Mouse (Mus musculus) cerebellum, postnatal 36 days (tissue): ENCODE data around the gene Cdk6.

Experiments used
- DNase-seq, 2 experiments: peaks; one replicate each; pipeline ENCODE4 v3.0.0; 2021 to 2022; ENCODE audit warnings: mixed read lengths in 2 of 2

Gene Cdk6

DNA sequence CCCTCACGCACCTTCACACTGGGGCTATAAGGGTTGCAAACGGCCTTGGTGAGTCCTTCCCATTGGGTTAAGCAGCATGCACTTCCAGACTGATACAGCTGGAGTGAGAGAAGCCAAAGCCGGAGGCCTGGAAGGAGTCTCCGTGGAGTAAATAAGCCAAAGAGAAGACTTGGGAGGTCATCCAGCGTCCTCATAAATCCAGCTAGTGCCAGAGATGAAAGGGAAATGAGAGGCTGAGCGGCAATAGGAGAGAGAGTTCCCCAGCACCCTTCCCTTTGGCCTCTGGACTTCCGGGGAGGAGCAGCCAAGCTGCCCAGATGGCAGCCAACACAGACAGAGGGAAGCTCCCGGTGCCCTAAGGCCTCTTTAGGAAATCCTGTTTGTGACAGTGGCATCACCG is 149.8 kb downstream of the Cdk6 start:
- no peak for DNase-seq

DNA sequence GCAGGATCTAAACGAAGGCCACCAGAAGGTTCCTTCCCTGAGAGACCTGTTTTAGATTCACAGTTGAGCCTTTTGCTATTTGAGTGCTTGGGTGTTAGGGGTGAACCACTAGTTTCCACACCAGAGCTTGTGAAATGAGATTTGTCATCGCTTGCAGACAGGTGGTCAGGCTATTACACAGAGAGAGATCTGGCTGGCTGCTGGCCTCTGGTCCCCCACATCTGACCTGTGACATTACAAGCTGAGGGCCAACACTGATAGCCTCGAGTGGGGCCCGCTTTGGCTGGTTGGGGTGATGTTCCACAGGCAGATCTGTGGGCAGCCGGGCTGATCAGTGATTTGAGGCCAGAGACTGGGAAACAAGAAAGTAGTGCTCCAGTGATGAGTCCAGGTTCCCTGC is 150.6 kb downstream of the Cdk6 start:
- DNase-seq, result no peak

DNA sequence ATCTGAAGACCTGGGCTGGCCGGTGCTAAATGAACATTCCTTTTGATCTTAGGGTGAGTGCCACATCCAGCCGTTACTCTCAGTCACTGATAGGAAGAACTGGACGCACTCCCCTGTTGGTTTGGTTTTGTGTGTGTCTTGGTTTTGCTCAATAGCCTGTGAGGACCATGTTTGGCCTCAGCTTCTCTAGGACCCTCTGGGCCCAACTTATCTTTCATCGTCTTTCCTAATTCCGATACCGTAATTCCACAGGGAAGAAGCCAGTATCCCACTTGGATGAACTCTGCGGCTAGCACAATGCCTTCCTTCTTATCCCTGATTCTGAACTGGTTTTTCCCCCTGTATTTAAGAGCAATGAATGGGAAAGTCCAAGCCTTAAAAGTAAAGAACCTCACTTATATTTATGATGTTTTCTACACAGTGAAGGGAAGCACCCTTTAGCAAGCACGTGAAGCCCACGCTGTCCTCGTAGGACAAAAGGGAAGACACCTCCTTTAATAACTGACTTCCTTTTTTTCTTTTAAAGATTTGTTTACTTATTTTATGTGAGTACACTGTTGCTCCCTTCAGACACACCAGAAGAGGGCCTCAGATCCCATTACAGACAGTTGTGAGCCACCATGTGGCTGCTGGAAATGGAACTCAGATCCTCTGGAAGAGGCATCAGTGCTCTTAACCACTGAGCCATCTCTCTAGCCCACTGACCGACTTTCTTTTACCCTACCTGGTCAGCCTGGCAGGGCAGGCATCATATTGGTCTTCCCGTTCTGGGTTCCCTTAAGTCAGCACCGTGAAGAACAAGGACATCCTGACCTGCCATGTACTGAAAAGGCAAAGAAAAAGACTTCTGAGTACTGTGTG is 151.7 kb downstream of the Cdk6 start:
- no peak for DNase-seq

DNA sequence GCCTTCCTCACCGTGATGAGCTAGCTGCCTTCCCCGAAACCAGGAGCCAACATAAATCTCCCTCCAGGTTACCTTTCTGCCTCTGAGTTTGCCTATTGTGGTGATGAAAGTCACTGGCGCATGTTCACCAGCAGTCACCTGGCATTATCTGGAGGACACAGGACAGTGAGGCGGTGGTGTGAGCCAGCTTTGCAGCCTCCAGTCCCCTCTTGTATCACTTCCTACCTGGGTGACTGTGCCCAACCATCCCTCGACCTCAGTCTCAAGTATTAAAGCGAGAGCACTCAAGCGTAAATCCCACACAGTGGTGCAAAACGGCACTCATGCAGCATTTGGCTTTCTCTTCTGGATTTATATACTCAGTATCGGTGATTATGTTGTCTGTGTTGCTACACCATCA is 152.7 kb downstream of the Cdk6 start:
- no peak for DNase-seq

DNA sequence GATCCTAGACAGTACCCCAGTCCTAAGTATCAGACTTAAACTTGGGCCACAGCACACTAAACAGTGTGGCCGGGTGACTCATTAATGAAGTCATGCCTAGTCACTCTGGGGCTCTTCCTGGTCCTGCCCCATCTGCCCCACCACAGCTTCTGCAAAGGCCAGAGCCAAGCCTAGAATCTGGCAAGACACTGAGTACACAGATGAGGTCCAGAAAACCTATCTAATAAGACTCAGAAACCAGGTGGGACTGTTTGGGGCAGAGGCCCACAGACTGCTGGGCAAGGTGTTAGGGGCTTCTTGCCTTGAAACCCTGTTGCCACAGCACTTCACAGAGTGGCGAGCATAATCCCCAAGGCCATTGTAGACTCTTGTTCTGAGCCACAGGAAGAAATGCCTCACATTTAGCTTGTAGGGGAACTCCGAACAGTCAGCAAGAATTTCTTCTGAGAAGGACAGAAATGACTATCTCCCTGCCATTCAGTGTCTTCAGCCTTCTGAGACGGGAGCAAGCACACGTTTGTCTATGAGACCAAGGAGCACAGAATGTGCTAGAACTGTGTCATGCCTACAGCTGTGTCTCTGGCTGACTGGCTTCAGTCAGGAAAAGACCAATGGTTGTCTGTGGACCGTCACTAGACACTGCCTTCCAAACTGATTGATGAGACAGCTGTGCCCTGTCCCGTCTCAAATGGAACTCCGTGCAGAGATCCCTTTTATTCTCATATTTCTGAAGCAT is 153.3 kb downstream of the Cdk6 start:
- no peak for DNase-seq

DNA sequence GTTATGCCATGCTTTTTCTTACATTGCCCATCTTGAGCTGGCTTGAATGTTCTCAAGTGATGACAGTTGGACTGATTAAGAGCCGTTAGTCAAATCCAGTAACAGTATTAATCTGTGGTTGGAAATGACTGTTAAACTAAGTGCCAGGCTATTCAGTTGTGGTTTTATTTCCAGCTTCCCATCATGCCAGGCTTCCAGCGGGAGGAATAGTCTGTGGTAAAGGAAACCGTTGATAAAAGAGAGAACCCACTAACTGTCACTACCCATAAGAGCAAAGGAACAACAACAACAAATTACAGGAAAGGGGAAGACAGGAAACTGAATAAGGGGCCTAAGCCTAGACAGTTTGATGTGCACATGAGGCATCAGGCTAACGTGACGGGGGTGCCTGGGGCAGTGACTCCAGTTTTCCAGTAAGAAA is 156.2 kb downstream of the Cdk6 start:
- DNase-seq, result no peak

DNA sequence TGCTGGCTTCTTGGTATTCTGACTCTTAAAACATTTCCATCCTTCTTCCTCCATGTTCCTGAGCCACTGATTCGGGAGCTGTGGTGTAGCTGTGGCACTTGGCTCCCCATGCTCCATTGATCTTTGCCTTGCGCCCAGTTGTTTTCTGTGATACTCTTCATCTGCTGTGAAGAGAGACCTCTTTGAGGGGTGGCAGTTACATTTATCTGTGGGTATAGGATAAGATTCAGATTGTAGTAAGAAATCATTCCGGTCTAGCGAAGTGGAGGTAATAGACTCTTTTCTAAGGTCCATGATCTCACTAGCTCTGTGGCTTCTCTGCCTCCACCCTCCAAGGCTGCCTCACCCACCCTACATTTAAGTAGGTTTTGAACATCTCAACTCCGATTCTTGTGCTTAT is 159.0 kb downstream of the Cdk6 start:
- no peak for DNase-seq

DNA sequence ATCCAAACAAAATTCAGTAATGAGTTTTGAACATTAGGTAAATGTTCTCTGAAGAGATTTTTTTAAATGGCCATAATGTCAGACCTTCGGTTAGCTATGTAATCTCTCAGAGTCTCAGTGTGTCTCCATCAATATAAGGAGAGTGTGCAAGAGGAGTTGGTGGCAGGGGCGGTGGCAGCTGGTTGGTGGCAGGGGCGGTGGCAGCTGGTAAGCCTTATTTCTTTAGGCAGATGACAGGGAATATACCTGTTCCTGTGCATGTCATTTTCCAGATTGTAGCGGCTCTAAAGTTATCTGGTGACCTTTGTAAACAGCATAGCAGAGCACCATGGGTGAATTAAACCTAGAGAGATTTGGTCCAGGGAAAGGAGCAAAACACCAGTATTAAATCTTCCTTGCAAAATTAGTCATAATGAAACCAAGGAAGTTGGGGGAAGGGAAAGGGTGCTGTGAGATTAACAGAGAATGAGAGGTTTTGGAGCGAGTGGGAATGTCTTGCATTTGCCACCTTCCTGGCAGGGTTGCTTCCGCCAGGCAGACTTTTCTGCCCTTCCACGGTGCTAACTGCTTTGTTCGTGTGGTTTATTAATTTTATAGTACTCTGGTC is 159.8 kb downstream of the Cdk6 start:
- DNase-seq, result no peak

DNA sequence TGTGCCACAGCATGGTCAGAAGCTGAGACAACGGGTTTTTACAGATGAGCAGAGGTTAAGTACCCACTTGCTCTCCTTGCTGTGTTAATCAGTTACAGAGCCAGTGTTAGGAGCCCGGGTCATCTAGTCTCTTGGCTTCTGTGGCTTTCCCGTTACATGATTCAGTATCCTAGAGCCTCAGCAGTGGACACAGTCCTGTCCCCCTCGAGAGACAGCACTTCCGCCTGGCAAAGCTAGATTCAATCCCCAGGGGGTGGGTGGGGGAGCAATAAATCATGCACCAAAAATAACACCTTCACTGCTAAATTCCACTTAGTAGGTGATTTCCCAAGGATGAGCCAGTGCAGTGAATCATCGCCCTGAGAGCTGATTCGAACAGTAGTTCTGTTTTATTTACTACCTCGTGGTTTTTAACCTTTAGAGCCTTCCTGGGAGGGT is 160.3 kb downstream of the Cdk6 start:
- no peak for DNase-seq

DNA sequence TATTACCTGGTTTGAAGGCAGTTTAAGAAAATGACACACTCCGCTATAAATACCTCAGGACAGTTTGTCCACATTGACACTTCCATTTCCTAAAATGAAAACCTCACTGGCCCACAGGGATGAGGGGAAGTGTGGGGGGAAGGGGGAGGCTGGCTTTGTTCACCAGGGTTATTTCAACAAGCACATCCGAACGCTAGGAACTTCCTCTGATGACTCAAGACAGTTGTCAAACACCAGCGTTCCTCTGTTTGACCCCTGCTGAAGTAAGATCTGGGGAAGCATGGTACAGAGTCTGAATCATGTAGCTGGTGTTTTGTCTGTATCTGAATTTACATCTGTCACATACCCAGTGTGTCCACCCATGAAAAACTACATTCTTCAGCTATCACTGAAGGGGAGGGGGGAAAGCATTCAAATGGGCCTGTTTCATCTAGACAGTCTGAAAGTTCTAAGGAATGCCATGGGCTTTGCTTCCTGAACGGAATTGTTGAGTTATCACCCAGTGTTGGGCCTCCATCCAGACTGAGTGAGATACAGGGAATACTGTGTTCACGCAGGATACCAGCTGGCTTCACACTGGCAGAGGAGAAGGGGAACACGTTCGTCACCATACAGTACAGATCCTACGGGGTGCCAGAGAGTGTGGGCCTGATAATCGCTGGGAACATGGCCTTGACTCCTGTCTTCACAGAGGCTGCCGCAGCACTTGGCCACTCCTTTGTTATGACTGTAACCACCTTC is 161.5 kb downstream of the Cdk6 start:
- DNase-seq, result no peak

DNA sequence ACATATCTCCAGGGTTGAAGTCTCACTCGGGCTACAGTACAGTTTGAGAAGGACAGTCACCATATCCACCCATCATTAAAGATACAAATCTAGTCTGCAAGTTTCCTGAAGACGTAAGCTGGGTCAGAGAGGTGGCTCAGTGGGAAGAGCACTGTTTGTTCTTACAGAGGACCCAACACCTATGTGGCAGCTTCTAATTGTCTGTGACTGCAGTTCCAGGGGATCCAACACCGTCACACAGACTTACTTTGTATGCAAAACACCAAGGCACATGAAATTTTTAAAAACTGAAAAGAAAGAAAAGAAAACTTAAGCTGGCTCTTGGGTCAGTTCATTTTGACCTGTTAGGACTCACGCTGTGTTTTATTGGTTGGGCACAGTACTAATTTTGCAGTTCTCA is 162.1 kb downstream of the Cdk6 start:
- DNase-seq, result no peak

DNA sequence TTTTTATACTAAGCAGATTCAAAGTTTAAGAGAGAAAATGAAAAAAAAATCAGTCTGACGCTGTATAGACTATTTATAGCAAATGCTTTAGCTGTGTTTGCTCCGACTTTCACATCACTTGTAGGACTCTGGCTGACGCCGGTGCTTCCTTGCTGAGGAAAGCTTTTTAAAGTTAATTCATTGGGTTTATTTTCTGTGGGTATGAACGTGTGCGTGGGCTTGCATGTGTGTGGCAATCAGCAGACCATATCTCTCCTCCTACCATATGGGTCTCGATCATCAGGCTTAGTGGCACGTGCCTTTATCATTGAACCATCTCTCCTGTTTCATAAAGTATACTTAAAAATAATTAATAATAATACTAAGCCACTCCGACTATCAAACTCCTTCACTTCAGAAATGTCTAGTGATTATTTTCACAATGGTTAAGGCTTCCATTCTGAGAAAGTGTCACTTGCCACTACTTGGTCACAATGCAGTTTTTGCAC is 162.6 kb downstream of the Cdk6 start:
- no peak for DNase-seq

DNA sequence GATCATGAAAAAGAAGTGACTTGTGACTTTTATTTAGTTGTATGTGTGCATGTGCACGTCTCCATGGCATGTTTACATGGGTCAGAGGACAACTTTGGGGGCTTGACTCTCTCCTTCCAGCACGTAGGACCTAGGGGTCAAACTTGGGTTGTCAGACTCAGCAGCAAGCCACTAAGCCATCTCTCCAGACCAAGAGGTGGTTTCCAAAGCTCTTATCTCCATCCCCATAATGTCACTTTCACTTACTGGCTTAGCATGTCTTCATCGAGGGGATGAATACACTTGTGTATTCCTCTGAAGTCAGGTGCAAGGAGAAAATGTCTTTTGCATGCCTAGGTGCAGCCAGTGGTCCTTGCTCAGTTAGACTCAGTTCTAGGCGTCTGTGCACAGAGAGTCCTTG is 163.2 kb downstream of the Cdk6 start:
- no peak for DNase-seq

DNA sequence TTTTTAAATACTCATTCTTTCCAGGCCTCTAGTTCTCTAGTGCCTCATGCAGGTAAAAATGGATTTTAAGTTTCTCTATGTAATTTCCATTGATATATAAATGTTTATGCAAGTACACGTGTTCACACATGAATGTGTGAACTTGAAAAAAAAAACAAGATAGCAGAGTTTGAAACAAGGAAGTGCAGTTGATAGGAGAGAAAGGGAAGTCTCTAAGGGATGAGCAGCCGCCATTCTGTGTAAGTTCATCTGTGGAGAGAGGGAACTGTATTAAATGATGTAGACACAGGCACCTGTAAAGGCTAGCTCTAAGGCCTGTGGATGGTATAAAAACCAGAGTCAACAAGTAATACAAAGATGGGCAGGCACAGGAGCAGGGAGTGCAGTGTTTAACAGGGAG is 164.3 kb downstream of the Cdk6 start:
- DNase-seq, result no peak

DNA sequence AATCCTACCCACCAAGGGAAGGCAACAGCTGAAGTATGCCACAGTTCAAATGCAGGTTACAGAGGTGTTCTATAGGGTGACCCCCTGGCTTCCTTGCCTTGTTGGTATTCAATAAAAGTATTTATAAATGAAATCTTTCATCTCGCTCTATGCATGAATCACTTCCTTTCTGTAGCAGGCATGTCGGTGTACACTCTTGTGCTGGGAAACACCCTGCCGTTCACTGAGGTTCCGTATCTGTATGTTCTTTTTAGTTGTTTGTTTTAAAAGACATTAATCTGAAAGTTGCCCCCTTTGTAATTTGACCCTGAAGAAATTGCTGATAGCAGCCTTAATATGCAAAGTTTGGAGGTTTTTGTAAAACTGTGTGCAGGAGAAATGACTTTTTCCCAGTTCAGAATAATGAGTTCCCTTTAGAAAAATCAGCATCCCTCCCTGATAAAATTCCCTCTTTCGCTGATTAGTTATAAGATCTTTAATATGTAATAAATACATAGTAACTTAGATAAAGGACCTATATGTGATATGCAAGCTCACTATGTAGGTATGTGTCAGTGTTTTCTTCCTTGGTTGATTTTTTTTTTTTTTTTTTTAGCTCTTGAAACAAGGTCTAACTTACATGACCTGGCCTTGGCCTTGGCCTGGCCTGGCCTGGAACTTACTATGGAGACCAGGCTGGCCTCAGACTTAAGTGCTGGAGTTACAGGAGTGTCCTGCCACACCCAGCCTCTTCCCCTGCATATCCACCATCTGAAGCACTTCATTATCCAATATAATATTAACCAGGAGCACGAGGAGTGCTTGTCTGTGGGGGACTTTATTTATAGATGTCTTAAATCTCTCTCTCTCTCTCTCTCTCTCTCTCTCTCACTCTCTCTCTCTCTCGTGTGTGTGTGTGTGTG is 167.4 kb downstream of the Cdk6 start:
- DNase-seq, result no peak

DNA sequence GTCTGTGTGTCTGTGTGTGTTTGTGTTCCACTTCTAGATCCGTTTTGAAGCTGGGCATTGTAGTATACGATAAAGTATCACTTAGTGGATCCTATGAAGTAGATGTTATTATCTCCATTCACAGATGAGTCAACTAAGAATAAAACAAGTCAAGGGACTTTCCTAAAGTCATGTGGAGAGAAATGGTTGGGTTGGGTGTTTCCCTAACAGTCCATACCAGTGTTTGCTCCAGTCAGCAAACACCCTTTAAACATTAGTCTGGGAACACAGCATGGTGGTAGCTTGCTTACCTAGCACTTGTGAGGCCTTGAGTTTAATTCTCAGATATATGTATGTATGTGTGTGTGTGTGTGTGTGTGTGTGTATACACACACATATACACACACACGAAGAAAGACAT is 168.2 kb downstream of the Cdk6 start:
- DNase-seq, result no peak

DNA sequence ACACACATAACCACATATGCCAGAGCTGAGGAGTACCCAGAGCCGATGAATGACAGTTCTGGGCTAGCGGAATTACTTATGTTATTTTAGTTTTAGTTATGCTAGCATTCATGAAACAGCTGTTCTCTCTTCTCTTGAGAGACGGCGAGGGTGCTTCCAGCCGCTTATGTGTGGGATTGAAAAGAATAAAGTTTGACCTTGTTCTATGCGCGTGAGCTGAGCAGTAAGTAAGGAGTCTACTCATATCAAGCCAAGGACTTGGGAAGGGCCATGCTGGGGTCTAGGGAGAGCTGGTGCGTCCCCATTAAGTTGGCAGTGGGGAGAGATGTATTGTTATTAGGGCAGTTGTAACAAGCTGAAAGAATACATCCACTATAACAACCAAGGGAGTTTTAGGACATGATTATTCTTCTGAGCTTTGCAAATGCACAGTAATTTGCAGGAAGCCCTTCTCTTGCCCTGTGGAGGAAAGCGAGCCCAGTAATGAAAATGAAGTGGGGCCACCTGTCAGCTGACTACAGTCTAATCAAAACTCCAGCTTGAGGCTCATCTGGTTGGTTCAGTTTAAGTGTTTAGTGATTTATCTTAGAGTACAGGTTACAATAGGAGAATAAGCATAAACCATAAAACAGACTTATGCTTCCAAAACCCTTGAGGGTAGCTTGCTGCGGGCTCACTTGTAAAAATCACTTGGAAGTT is 170.0 kb downstream of the Cdk6 start:
- no peak for DNase-seq

DNA sequence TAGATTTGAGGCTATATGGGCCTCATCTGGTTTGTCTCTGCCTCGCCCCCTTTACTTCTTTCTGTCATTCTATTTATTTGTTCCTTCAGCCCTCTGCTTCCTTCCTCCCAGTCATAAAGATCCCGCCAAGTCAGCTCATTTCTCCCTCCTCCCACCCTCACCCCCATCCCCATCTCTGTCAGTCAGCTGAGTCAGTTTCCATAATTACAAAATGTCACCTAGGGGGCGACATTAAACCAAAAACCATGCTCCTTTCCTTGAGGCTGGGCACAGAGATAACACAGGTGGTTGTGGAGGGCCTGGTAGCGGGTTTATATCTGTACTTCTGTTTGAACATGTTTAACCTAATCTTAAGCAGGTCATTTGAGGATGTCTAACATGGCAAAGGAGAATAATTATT is 171.3 kb downstream of the Cdk6 start:
- DNase-seq, result no peak

DNA sequence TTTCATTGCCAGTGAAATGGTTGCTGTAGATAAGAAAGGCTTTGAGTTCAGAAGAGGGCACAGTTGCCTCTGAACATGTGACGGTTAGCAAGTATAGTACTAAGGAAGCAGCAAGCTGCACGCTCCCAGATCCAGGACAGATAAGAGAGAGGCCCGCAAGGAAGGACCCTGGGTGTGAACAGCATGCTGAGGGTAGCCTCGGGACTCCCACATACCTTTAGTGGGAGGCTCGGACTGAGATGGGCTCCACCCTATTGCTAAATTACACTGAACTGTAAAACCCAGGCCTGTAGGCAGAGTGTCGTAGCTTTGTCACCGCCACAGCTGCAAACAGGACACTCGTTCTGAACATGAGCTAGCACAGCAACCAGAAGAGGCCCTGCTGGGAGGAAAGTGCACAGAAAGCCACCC is 173.6 kb downstream of the Cdk6 start:
- no peak for DNase-seq

DNA sequence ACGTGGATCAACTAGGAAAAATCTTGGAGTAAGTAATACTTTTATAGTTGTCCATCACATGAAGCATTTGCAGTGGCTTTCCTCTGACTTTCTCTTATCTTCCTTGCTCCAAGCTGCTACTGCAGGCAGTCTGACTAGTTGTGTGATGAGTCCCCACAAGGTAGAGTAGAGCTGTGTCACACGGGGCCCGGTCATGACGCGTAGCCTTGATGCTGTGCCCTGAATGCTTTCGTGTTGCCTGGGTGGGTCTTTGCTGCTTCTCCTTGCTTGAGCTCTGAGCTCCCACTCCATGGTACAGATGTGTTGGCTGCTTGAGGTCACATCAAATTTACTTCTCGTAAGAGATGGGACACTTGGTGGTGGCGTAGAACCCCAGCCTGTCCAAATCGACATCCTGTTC is 174.2 kb downstream of the Cdk6 start:
- no peak for DNase-seq

DNA sequence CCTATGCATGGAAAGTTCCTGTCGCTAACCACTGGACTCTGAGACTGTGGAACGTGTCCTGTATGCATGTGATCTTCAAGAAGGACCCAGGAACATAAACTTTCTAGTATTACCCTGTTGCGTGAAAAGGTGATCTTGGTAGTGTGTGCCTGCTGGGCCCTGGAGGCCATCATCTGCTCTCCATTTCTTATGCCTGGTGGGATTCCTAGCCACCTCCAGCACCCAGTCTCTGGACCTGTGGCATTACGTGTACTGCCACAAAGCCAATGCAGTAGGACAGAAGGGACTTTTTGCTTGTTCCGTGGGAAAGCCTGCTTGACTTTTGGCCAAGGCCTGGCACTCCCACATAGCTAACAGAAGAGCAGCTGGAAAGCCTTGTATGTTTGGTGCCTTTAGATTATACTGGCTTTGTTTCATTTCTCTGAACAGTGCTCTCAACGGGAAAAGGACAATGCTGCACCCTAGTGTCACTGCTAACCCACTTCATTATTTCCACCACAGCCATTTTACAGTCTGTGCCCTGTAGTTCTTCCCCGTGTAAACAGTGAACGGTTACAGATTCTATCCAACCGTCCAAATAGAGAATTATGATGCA is 175.3 kb downstream of the Cdk6 start:
- no peak for DNase-seq
